Mouse (Mus musculus) CD4-positive, CD25-positive, alpha-beta regulatory T cell, adult 2 months (primary cell): ENCODE results near the gene Nek4.
A peak's percentile ranks its signal among the peaks of the same experiment; 100 is the strongest.

ENCODE experiments used
- DNase-seq: peaks from one replicate; pipeline ENCODE4 v3.0.0-alpha.2; 2012; ENCODE audit warnings: low read depth, low spot score

Nek4 gene

GRCm38 (mm10) chr14:30960366-30960765 is 9.2 kb downstream of the Nek4 start:
- DNase-seq: no peak

- DNase-seq: no peak
Observed at GRCm38 (mm10) chr14:30974204-30974603, 23.0 kb downstream of the Nek4 start.

GRCm38 (mm10) chr14:30976222-30976621 is 25.0 kb downstream of the Nek4 start:
- no peak for DNase-seq

- DNase-seq: no peak
Observed at GRCm38 (mm10) chr14:30996417-30996816, 45.2 kb downstream of the Nek4 start.

- no peak for DNase-seq
Observed at GRCm38 (mm10) chr14:31000356-31000755, 49.2 kb downstream of the Nek4 start.

- no peak for DNase-seq
Observed at GRCm38 (mm10) chr14:31000816-31001306, 49.7 kb downstream of the Nek4 start.

- DNase-seq: peak; percentile 87
Observed at GRCm38 (mm10) chr14:31001307-31002205, 50.4 kb downstream of the Nek4 start, which contains the start of the genes Glt8d1 and Spcs1. Glt8d1 (plus strand) TSS chr14:31001400. Spcs1 (minus strand) TSS chr14:31001672.

- DNase-seq: no peak
Observed at GRCm38 (mm10) chr14:31004527-31004926, 53.4 kb downstream of the Nek4 start.

GRCm38 (mm10) chr14:31006779-31007178 is 55.6 kb downstream of the Nek4 start:
- DNase-seq: no peak

- no peak for DNase-seq
Observed at GRCm38 (mm10) chr14:31011588-31011987, 60.4 kb downstream of the Nek4 start.

- no peak for DNase-seq
Observed at GRCm38 (mm10) chr14:31013928-31014327, 62.8 kb downstream of the Nek4 start.

GRCm38 (mm10) chr14:31016063-31016462 is 64.9 kb downstream of the Nek4 start:
- no peak for DNase-seq

- DNase-seq: peak; percentile 64
Observed at GRCm38 (mm10) chr14:31017854-31018253, 66.7 kb downstream of the Nek4 start.

GRCm38 (mm10) chr14:31018860-31019291 is 67.7 kb downstream of the Nek4 start, which contains the start of the genes Pbrm1 and Gnl3:
Pbrm1 (plus strand) TSS chr14:31019138.
Gnl3 (minus strand) TSS chr14:31019152.
- peak; percentile 99 for DNase-seq

- DNase-seq: peak; percentile 95
Observed at GRCm38 (mm10) chr14:31019331-31020205, 68.4 kb downstream of the Nek4 start.

GRCm38 (mm10) chr14:31022579-31022978 is 71.4 kb downstream of the Nek4 start:
- no peak for DNase-seq

- DNase-seq: peak; percentile 57
Observed at GRCm38 (mm10) chr14:31025785-31026184, 74.6 kb downstream of the Nek4 start.
